ENCODE assay signal across 8 mouse cellular contexts in the genomic region with DNA sequence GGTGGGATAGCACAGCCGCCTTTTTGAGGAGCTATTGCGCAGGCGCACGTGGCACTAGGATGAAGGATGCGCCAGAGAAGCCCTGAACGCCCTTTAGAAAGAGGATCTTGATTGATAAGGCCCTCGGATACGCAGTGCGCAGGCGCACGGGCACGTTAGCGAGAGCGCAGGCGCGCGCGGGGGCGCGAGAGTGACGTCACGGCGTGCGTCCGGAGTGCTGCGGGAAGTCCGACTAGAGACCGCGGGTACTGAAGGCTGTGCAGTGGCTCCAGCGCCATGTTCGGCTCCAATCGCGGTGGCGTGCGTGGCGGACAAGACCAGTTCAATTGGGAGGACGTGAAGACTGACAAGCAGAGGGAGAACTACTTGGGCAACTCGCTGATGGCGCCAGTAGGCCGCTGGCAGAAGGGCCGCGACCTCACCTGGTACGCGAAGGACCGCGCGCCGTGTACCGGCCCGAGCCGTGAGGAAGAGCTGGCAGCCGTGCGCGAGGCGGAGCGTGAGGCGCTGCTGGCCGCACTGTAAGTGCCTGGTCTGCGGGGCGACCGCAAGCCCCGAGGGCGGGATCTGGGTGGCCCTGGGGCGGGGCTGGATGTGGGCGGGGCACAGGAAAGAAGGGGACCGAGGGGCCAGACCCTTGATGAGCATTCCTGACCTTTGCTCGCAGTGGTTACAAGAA. TPM values are rescaled to one million over a fixed set of nuclear protein-coding genes. Genes with fewer than 3 reads are reported as not detected.
DNase-seq lines count a peak whose midpoint lies in the region; ATAC-seq lines count a peak whose summit lies in the region.

TSS of gene 2310033P09Rik (plus strand) at position 169 of the 679 bp plus-strand sequence.

- DNase-seq in CD4-positive helper T cell, adult 2 months (ENCODE audit: low read depth, low spot score), result peak; percentile 97
- DNase-seq in brain, embryonic 18.5 days (ENCODE audit: low read depth, low spot score), result peak; percentile 95
- peak; percentile 95 for DNase-seq in liver
- peak; percentile 84 to 92 for DNase-seq in monocyte, adult 2 months (ENCODE audit: low read depth in 1 of 2, low spot score in 2 of 2)
- DNase-seq in spleen, postnatal 14 days (ENCODE audit: low spot score in 2 of 2), result peak; percentile 85 to 89

- H3K9me3 ChIP-seq in erythroblast, embryonic 14.5 days (ENCODE audit: control insufficient read depth, low read length), result no peaks in the 10 kb centered on the region
- H3K9me3 ChIP-seq in heart, embryonic 11.5 days (replicated peaks; ENCODE audit: control insufficient read depth, low read length), result no peaks in the 10 kb centered on the region
- no peaks in the 10 kb centered on the region for H3K9me3 ChIP-seq in kidney, embryonic 16.5 days (ENCODE audit: low read length)

- peak; percentile 80 for ATAC-seq in heart, embryonic 11.5 days (replicated peaks; ENCODE audit: insufficient number of reproducible peaks, low FRiP score, low TSS enrichment)
- ATAC-seq in kidney, embryonic 16.5 days (ENCODE audit: low FRiP score, low TSS enrichment), result peak; percentile 87

- peak within 1 kb of the TSS; percentile 67 for H3K4me2 ChIP-seq in heart, embryonic 11.5 days
- H3K4me2 ChIP-seq in kidney, embryonic 16.5 days (replicated peaks; ENCODE audit: low read depth, low read length), result peak within 1 kb of the TSS; percentile 87

- peaks cover 56% of the 10 kb centered on the region for H3K4me1 ChIP-seq in erythroblast, embryonic 14.5 days (ENCODE audit: control insufficient read depth)
- peaks cover 8% of the 10 kb centered on the region for H3K4me1 ChIP-seq in heart, embryonic 11.5 days (ENCODE audit: control insufficient read depth, insufficient read depth, low read length)
- peaks cover 21% of the 10 kb centered on the region; the same call in 1 of the 2 replicates for H3K4me1 ChIP-seq in kidney, embryonic 16.5 days (ENCODE audit: insufficient read depth, low read length)

- peaks cover 76% of the 10 kb centered on the region for H3K36me3 ChIP-seq in erythroblast, embryonic 14.5 days (ENCODE audit: control insufficient read depth)
- H3K36me3 ChIP-seq in heart, embryonic 11.5 days (ENCODE audit: control insufficient read depth, insufficient read depth, low read length), result peaks cover 19% of the 10 kb centered on the region
- peaks cover 39% of the 10 kb centered on the region for H3K36me3 ChIP-seq in kidney, embryonic 16.5 days (ENCODE audit: insufficient read depth, low read length)

- H3K4me3 ChIP-seq in erythroblast, embryonic 14.5 days (replicated peaks), result peak within 1 kb of the TSS; percentile 86
- H3K4me3 ChIP-seq in heart, embryonic 11.5 days (ENCODE audit: low read depth, low read length), result peak within 1 kb of the TSS; percentile 83
- peak within 1 kb of the TSS; percentile 66 for H3K4me3 ChIP-seq in kidney, embryonic 16.5 days (ENCODE audit: low read length)

- WGBS in heart, embryonic 11.5 days (ENCODE audit: insufficient replicate concordance), result under 1% methylated on average over 67 of the region's 67 CpGs
- WGBS in kidney, embryonic 16.5 days, result under 1% methylated on average over 67 of the region's 67 CpGs

- H3K27me3 ChIP-seq in erythroblast, embryonic 14.5 days (ENCODE audit: control insufficient read depth), result no peaks in the 10 kb centered on the region
- H3K27me3 ChIP-seq in heart, embryonic 11.5 days (ENCODE audit: control insufficient read depth, insufficient read depth, low read length), result no peaks in the 10 kb centered on the region
- H3K27me3 ChIP-seq in kidney, embryonic 16.5 days (ENCODE audit: insufficient read depth, low read length), result no peaks in the 10 kb centered on the region

- H3K9ac ChIP-seq in heart, embryonic 11.5 days (ENCODE audit: low read depth, low read length), result peak within 1 kb of the TSS; percentile 91
- peak within 1 kb of the TSS; percentile 81 for H3K9ac ChIP-seq in kidney, embryonic 16.5 days (replicated peaks; ENCODE audit: low read length)

- H3K27ac ChIP-seq in heart, embryonic 11.5 days (ENCODE audit: low read depth, low read length), result peak within 1 kb of the TSS; percentile 93
- peak within 1 kb of the TSS; percentile 91 for H3K27ac ChIP-seq in kidney, embryonic 16.5 days (ENCODE audit: low read length)

RNA-seq across cellular contexts. Expression of gene 2310033P09Rik, which starts in this region (rescaled TPM):
- 6.9 and 8.6 TPM in 2 replicates for polyA plus RNA-seq in erythroblast, embryonic 14.5 days (2012)
- 23.7 and 24.5 TPM in 2 replicates for polyA plus RNA-seq in heart, embryonic 11.5 days (2014; fragmentation: Nextera tagmentation; extraction: Ambion mirVana)
- polyA plus RNA-seq in kidney, embryonic 16.5 days (2015; fragmentation: Nextera tagmentation; extraction: Ambion mirVana), result 33.6 and 34.7 TPM in 2 replicates

Comparison
In these comparisons a context has a peak if more than half of its experiments do, and no peak if none do; other contexts are left out.
1. Peak in every context shown above with its lines: DNase-seq, ATAC-seq, H3K4me3 ChIP-seq and H3K27ac ChIP-seq.